Mouse (Mus musculus): Measurements from ENCODE around the gene Sec24d. TPM values are rescaled to one million over a fixed set of nuclear protein-coding genes. Genes with fewer than 3 reads are reported as not detected.

Sec24d gene
- 321 TPM for polyA plus RNA-seq (2014; fragmentation: Illumina TruSeq; extraction: RNeasy Lipid Tissue Mini Kit (QIAGEN cat#74804); ENCODE audit: low replicate concordance)

GRCm38 (mm10) chr3:123266753-123267651 is at the start of gene Sec24d:
Sec24d (plus strand) TSS chr3:123267455.

GRCm38 (mm10) chr3:123235921-123236320 is 31.3 kb upstream of the Sec24d start, which contains the start of gene Synpo2:
Synpo2 (minus strand) TSS chr3:123236149.

GRCm38 (mm10) chr3:123385486-123386156 is 118.4 kb downstream of the Sec24d start, which contains the start of gene Mettl14:
Mettl14 (minus strand) TSS chr3:123386108.

Other genes starting within 250 kb of the Sec24d start
- gene Myoz2, start 232.4 kb upstream of the Sec24d start, polyA plus RNA-seq (2014; fragmentation: Illumina TruSeq; extraction: RNeasy Lipid Tissue Mini Kit (QIAGEN cat#74804); ENCODE audit: low replicate concordance) = not detected
- gene Synpo2, start 31.3 kb upstream of the Sec24d start, polyA plus RNA-seq (2014; fragmentation: Illumina TruSeq; extraction: RNeasy Lipid Tissue Mini Kit (QIAGEN cat#74804); ENCODE audit: low replicate concordance) = 90.4 TPM
- 33.3 TPM for gene Mettl14, start 118.7 kb downstream of the Sec24d start, polyA plus RNA-seq (2014; fragmentation: Illumina TruSeq; extraction: RNeasy Lipid Tissue Mini Kit (QIAGEN cat#74804); ENCODE audit: low replicate concordance)
- 0.52 TPM for gene Prss12, start 179.5 kb downstream of the Sec24d start, polyA plus RNA-seq (2014; fragmentation: Illumina TruSeq; extraction: RNeasy Lipid Tissue Mini Kit (QIAGEN cat#74804); ENCODE audit: low replicate concordance)

Measured in small intestine, adult 10 weeks (tissue).